Mouse (Mus musculus) embryonic fibroblast, embryonic 13.5 days (primary cell): ENCODE measurements around the gene Tnfsf10.

ENCODE experiments used
- CTCF ChIP-seq: IDR thresholded peaks from 2 replicates; pipeline ENCODE4 v1.5.1; 2011; ENCODE audit warnings: mild to moderate bottlenecking, control low read depth, low read length, moderate library complexity, borderline replicate concordance; ENCODE audit not compliant: insufficient read depth
- POLR2A ChIP-seq: IDR thresholded peaks from 2 replicates; pipeline ENCODE4 v1.6.1; 2011; ENCODE audit warnings: low read depth, mild to moderate bottlenecking, control low read depth, low read length, moderate library complexity

- TF ChIP-seq POLR2A (no peak), CTCF (no peak)
Observed at GRCm38 (mm10) chr3:27293645-27294385, 23.0 kb upstream of the Tnfsf10 start.
